Mouse (Mus musculus) ES-Bruce4 (cell line): ENCODE results near the gene Pramef25. TPM values are rescaled to one million over a fixed set of nuclear protein-coding genes. Genes with fewer than 3 reads are reported as not detected.

ENCODE experiments used
- polyA plus RNA-seq: library from polyadenylated mRNA; stranded (reverse); fragments of >200 nt; gene quantifications from 2 replicates; pipeline ENCODE4 v1.2.4, GENCODE M21; 2011; ENCODE audit warnings: low read depth; ENCODE audit not compliant: missing spikeins, insufficient read depth, insufficient read length

The Pramef25 gene
- polyA plus RNA-seq, 1 experiment, result not detected

Other genes with a start within 250 kb of the Pramef25 start
- not detected in 2 replicates for gene Gm13089, start 248.3 kb downstream of the Pramef25 start, polyA plus RNA-seq
- gene Gm13078, start 231.6 kb downstream of the Pramef25 start, polyA plus RNA-seq, result not detected in 2 replicates
- not detected in 2 replicates for gene Gm13023, start 161.7 kb downstream of the Pramef25 start, polyA plus RNA-seq
- gene Gm13084, start 134.9 kb downstream of the Pramef25 start, polyA plus RNA-seq, result not detected in 2 replicates
- not detected in 2 replicates for gene Gm13103, start 104.5 kb downstream of the Pramef25 start, polyA plus RNA-seq
- gene Pramef6, start 50.6 kb downstream of the Pramef25 start, polyA plus RNA-seq, result not detected in 2 replicates
- gene Gm13101, start 15.9 kb upstream of the Pramef25 start, polyA plus RNA-seq, result not detected in 2 replicates
- gene Pramef17, start 43.4 kb upstream of the Pramef25 start, polyA plus RNA-seq, result not detected in 2 replicates
- not detected in 2 replicates for gene Pramel4, start 108.1 kb upstream of the Pramef25 start, polyA plus RNA-seq
- gene Gm13102, start 155.5 kb upstream of the Pramef25 start, polyA plus RNA-seq, result not detected in 2 replicates
- not detected in 2 replicates for gene Oog3, start 211.6 kb upstream of the Pramef25 start, polyA plus RNA-seq
- gene Oog2, start 239.7 kb upstream of the Pramef25 start, polyA plus RNA-seq, result not detected in 2 replicates